Mouse (Mus musculus) thymus, adult 2 months (tissue): ENCODE data around the gene Evi5.

Experiments used
- CTCF ChIP-seq: fragments of 200-500 bp; IDR thresholded peaks from 2 replicates; pipeline ENCODE4 v1.5.1; 2012; ENCODE audit warnings: mild to moderate bottlenecking, control low read depth, low read length, moderate library complexity, borderline replicate concordance; ENCODE audit not compliant: control insufficient read depth, poor library complexity, insufficient read depth; ENCODE audit errors: extremely low read depth
- POLR2A ChIP-seq: fragments of 200-500 bp; IDR thresholded peaks from 2 replicates; pipeline ENCODE4 v1.6.1; 2012; ENCODE audit warnings: mild to moderate bottlenecking, low read length, control low read depth, moderate library complexity; ENCODE audit not compliant: control insufficient read depth, poor library complexity, insufficient read depth; ENCODE audit errors: extremely low read depth

- TF ChIP-seq CTCF, result no peak
- TF ChIP-seq POLR2A, result no peak
Measured at GRCm38 (mm10) chr5:107754740-107755139, 120.2 kb downstream of the Evi5 start.
